Mouse (Mus musculus): Measurements from ENCODE around the gene Zswim1.

DNA sequence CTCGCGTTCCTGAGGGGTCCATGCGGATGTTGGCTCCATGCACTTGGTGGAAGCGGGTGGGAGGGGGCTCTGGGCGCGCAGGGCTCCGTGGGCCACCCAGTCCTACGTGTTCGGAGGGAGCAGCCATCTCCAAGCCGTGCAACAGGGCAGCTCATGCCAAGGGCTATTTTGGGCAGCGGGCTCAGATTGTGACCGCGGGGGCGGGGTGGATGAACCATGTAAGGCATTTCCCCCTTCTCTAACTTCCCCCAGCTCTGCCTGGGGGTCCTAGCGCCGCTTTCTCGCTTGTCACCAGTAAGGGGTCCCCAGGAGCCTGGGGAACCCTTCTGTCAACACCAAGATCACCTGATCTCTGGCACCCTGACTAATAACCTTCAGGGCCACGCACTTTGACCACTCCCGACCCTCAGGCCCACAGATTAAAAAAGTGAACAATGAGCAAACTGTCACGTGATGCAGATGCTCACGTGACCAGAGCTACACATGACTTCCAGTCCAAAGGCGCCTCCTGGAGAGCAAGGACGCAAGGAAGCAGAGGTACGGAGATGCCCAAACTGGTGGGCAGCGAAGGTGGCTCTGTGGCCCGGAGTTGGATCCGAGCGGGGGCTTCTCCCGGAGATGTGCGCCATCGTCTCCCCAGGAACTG is 11.0 kb downstream of the Zswim1 start, which contains the start of gene Neurl2:
- TF ChIP-seq CTCF (IDR thresholded peaks at IDR 0.05; ENCODE audit: low read depth): peak; percentile 44
- no peak for TF ChIP-seq EP300 (IDR thresholded peaks at IDR 0.05; ENCODE audit: low read depth)
